Mouse (Mus musculus): ENCODE measurements around the gene Adrb1.
"Not testable (repeated sequence)": the region's sequence is repeated elsewhere in the genome, so short reads cannot be mapped to it uniquely, and the experiment has no call there.

Adrb1 gene

DNA sequence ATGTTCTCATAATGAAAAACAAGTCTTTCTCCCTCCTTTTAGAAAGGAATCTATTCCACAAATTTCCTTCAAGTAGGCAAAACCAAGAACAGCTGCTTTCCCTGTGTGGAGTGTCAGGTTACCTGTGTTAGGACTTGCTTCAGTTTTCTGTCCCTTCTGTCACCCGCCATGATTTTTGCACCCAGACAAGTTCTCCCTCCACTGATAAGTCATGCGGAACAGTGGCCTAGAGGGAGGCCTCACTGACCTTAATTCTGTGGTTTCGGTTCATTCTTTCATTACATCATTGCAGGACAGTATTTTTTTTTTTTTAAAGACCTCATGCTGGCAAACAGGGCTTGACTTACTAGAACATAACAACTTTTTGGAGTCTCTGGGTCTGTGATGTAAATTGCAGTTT lies 27.3 kb downstream of the Adrb1 start:
- no peak for DNase-seq (ENCODE audit: low read depth)

DNA sequence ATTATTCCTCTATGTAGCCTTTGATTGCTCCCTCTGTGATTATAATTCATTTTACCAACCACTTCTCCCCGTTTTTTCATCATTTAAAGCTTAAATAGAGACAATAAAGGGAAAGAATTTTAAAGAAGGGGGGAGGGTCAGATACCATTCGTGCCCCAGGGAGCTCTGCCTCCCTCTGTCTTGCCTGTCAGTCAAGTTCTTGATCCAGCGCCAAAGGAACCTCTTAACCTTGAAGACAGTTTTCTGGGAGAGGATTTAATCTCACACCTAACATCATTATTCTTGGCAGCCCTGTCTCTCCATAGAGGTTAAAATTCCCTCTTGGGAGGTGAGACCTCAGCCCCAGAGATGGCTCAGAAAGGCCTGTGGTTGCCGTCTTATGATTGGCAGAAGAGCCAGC lies 28.7 kb downstream of the Adrb1 start:
- DNase-seq (ENCODE audit: low read depth) = no peak

DNA sequence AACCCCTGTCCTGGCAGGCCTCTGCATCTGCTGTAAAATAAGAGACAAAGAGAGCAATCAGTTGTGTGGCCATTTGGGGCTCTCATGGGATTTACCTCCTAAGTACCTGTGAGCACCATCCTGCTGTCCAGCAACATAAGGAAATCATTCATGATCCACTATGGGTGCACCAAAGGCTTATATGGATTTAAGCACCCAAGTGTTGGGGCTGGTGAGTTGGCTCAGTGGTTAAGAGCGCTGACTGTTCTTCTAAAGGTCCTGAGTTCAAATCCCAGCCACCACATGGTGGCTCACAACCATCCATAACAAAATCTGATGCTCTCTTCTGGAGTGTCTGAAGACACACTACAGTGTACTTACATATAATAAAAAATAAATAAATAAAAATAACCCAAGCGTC lies 32.5 kb downstream of the Adrb1 start:
- DNase-seq (ENCODE audit: low read depth) = not testable (repeated sequence)

DNA sequence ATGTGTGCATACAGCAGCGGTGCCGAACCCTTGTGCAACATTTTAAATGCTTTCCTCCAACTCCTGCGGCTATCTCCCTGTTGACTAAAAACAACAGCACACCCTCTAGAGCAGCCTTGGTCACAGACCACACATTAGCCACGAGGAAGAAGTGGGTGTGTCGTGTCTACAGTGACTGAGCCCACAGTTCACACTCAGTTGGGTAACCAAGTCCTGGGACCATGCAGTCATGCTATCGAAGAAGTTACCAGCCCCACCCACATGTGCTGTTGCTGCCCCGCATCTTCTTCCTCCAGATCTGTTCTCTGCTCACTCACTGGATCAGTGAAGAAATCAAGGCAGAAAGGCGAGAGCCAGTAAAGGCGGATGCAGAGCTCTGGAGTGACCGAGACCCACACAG lies 34.4 kb downstream of the Adrb1 start:
- peak; percentile 42 for DNase-seq (ENCODE audit: low read depth)

DNA sequence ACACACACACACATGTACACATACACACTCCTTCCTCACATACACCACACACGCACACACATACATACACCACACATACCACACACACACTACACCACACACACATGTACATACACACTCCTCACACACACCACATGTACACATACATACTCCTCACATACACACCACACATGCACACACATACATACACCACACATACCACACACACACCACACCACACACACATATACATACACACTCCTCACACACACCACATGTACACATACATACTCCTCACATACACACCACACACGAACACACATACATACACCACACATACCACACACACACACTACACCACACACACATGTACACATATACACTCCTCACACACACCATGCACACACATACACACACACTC lies 36.3 kb downstream of the Adrb1 start:
- no peak for DNase-seq (ENCODE audit: low read depth)

DNA sequence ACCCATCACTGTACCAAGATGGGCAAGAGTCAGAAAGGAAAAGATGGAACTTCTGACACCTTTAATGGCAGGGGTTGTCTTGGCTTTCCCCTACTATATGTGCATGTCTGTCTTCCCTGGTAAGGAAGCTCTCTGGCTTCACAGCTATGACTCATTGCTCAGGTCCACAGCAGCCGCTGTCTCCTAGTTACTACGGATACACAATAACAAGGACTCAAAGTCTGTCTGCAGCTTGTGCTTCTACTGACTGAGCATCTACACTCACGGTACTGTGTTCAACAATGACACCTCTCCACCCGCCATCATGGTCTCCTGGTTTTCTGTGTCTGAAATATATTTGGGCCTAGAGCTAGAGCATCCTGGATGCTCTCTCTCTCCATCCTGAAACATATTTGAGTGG lies 37.7 kb downstream of the Adrb1 start:
- peak; percentile 24 for DNase-seq (ENCODE audit: low read depth)

DNA sequence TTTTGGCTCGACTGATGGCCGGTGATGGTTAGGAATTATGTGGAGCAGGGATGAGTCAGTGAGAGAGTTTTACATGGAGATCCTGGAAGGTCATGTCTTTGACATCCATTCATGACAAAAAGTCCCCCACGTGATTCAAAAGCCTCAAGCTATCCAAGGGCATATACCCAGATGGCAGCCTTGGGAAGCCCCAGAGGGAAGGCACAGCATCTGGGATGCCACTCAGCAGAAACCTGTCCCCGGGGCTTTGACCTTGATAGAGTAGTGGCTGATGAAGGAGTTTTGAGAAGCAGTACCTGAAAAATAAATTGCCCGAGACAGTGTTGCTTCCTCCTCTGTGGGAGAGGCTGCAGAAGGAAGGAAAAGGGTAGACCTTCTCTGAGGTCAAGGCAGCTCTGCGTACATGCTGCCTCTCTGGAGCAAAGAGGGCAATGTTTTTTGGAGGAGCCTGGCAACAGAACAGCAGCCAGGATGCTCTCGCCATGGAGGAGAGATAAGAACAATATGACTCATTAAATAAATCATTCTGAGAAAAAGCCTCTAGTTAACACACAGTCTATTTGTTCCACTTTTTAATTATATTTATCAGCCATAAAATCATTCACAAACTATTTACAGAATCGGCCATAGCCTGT lies 38.4 kb downstream of the Adrb1 start:
- DNase-seq (ENCODE audit: low read depth) = no peak

DNA sequence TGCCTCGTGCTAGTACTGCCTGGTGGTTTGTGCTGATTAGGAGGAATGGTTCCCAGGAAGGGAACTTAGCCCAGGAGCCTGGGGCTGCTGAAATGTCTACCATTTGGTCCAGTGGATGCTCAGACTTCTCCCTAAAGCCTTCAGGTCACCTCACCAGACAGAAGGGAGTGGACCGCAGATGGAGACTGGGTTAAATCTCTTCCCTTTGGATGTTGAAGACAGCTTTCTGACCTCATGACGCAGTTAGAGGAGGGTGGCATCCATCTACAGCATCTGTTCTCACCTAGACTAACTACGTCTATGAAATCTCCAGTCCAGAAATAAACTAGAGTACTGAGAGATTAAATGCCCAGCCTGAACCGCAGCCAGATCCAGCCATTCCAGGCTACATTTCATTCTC lies 39.1 kb downstream of the Adrb1 start:
- DNase-seq (ENCODE audit: low read depth) = no peak

DNA sequence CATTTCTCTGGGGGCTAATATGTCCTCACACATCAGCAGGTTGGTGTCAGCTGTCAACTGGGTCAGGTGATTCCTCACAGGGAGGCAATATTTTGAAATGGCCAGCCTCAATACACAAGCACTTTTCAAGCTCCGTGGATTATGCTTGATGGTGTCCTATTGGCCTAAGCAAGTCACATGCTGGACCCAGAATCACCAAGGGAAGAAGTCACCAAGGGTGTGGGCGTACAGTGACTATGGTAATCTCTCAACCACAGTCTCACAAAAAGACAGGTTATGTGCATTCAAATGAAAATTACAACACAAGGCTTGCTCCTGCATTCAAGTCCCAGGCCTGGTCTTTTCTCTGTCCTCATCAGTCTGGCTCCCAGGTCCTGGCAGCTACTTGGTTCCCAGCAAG lies 39.7 kb downstream of the Adrb1 start:
- no peak for DNase-seq (ENCODE audit: low read depth)

DNA sequence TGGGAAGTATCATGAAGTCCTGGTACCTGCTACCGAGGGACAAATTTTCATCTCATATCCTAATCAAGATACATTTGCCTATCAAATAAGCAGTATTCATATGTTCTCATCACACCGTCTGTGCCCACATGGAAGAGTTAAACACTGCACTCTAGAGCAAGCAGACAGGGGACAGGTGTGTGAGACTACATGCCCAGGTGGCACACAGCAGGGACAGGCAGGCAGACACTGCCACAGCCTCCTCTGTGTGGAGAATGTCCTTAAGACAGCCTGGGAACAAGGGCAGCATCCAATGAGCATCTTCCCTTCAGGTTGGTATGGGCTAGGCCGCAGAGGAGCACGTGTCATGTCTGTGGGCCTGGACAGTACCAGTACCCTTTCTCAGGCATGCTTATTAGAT lies 40.7 kb downstream of the Adrb1 start:
- DNase-seq (ENCODE audit: low read depth) = no peak

DNA sequence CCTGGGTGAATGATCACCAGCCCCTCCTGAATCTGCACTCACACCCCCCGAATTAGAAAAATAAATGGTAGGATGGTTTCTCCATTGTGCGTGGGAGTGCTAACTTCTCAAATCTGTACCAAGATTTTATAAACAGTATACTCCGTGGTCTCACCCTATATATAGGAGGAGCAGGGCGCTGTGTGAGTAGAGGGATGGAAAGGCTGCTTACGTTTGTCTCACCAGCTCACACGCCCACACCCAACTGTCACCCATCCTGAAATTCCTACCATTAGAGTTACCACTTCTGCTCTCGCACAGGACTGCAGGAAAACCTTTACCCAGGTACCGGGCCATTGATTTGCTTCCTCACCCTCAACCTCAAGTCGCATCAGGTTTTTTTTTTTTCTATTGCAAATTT lies 47.0 kb downstream of the Adrb1 start:
- DNase-seq (ENCODE audit: low read depth) = no peak

DNA sequence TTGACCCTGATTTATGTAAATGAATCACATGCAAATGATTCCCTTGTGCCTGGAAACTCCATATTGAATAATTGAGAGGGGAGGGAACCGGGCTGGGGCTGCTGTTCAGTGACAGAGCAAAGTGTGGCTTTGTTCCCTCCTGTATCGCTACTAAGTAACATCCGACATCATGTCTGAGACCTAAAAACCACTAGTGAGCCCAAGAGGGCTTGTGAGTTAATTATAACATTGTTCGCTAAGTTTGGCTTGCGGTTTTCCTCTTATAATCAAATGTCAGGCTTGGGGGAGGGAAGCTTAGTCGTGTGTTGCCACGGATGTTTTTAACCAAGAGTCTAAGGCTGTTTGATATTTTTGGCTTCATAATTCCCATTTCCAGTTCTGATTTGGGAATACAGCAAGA lies 50.2 kb downstream of the Adrb1 start:
- peak; percentile 62 for DNase-seq (ENCODE audit: low read depth)

DNA sequence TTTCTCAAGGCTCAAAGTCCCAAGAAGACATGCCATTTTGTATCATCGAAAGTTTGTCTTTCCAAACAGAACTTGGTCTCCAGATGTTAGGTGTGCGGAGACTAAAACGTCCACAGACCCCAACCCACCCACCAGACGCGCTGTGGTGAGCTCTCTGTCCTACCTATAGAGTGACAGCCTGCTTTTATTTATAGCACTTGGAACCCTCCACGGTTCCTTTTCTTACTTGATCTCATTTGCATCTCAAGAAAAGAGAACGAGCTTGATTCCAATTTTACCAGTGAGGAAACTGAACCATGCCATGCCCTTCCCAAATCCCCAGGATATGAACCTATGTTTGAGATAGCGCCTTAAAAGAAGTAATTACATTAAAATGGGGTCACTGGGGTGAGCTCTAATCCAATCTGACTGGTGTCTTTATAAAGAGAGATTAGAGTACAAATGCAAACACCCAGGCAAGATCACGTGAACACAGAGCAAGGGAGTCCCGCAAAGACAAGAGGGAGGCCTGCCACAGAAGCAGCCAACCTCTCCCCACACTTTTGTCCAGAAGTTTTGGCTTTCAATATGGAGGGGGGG lies 51.5 kb downstream of the Adrb1 start:
- no peak for DNase-seq (ENCODE audit: low read depth)

DNA sequence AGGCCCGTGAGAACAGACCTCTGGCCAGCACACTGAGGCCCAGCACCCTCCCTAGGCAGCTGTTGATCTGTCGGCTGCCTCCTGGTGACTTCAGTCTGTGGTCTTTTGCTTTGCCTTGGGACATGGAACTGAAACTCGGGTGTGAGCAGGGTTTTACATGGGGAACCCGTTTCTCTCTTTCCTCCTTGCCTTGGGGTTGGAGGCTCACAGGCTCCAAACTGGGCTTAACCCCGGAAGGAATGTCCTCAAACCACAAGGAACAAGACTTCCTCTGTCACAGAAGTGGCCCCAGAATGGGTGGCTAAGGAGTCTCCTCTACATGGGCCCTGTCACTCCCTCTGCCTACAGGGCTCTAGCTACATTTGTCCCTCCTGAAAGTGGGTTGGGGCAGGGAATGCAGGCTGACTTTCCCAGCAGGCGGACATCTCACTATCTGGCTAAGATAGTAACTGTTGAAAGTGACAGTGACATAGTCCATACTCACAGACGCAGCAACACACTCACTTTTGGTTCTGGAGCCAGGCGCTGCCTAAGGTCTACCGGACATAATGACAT lies 52.5 kb downstream of the Adrb1 start:
- no peak for DNase-seq (ENCODE audit: low read depth)

DNA sequence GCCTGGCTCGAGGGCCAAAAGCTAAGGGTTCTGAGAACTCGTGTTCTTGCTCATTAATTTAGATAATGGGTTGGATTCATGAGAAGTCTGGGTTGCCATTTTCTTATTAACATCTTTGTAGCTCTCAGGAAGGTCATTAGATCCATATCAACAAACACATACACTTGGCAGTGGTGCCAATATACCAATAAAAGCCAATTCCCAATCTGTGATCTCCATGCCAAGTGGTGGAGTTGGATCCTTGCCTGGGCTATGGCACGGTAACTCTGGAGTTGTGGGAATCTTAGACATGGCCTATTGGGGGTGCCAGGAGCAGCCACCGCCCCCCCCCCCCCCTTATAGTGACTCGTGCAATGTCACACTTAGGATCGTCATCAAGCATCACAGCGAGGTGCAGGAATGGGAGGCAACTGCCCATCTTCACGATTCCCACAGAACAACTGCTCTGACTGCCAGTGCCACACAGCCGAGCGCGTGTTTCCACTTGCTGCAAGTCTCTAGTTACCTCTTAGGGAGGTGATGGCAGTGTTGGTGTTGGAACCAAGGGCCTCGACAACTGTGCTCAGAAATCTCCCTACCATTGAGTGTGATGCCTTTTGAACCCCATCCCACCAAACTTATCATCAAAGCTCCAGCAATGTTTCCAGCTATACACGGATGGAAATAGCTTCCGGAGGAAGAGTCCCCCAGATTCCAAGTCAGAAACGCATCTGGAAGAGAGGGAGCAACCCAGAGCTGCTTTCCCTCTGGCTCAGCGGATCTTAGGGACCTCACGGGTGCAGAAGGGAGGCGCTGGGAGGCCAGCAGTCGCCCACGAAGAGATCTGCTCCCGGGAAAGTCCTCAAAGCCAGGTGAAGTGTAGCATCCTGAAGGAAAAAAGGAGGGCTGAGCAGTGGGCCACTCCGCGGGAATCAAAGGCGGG lies 53.2 kb downstream of the Adrb1 start:
- no peak for DNase-seq (ENCODE audit: low read depth)

DNA sequence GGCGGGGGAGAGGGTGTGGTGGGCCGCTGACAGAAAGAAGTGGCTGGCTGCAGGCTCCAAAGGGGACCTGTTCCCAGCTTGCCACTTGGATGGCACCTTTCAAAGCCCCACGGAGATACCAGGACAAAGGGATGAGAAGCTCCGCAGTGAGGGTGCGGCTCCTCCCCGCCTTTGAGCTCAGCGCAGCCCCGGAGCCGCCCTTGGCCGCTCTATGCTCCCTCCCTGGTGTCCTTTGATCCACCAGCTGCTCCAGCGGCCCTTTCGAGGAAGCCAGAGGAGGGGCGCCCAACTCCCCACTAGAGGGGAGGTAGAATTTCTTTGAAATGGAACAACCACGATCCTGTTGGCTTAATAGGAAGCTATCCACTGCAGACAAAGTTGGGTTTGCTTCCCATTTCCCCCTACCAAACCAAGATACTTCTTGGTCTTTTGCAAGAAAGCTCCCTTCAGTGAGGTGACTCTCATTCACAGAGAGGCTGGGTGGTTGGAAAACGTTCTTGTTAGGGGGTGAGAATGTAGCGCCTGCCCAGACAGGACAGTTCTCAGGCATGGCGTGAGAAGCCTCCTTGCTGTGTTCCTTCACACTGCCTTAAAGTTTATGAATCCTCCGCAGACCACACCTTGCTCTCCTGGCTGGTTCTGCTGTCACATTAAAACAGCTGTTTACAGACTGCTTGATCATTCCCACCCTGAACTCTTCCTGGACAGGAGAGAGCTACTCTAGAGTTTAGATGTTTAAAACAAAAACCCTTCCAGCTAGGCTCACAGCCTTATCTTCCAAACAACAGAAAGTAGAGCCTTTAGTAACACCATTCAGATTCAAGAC lies 54.1 kb downstream of the Adrb1 start:
- peak; percentile 9 for DNase-seq (ENCODE audit: low read depth)

DNA sequence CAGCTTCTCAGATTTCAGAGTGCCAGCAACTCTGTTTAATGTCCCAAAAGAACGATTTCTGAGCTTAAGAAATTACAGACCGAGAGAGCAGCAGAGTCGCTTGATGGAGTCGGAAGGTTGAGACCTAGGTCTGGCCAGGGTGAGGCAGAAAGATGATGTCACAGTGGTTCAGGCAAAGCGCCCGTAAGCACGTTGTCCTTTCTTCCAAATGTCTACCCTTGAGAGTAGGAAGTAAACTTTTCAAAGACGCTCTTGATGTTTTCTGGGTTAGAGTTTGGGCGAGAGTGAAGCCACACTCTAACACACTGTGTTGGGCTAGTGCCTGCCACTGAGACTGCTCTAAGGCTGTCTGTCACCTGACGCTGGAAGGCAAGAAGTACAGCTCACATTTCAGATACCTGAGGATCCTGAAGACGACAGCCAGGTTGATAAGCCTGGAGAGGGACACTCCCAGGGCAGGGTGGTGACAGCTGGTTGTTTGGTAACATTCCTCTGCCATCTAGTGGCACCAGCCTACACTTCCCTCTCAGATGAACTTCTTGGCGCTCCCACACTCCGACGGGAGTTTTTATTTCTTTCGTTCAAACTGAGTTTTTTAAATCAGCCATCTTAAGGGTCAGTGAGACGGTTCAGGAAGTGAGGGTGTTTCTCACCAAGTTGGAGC lies 54.9 kb downstream of the Adrb1 start:
- peak; percentile 67 for DNase-seq (ENCODE audit: low read depth)

DNA sequence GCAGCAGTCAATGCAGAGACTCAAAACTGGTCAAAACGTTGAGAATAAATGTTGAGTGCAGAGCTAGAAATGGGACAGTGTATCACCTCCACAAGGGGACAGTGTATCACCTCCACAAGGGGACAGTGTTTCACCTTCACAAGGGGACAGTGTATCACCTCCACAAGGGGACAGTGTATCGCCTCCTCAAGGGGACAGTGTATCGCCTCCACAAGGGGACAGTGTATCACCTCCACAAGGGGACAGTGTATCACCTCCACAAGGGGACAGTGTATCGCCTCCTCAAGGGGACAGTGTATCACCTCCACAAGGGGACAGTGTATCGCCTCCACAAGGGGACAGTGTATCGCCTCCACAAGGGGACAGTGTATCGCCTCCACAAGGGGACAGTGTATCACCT lies 56.5 kb downstream of the Adrb1 start:
- DNase-seq (ENCODE audit: low read depth) = not testable (repeated sequence)
